Mouse (Mus musculus) embryonic facial prominence, embryonic 14.5 days (tissue): Measurements from ENCODE around the gene Dock10. TPM values are rescaled to one million over a fixed set of nuclear protein-coding genes. Genes with fewer than 3 reads are reported as not detected.

ENCODE experiments used
- ATAC-seq: fragments of 200-750 bp; cut with Nextera tagmentation; 2 replicates; pipeline ENCODE4 v1.8.0; 2017; ENCODE audit warnings: low read depth, moderate number of reproducible peaks, moderate TSS enrichment
- DNase-seq: peaks from one replicate; pipeline ENCODE4 v3.0.0-alpha.2; 2015; ENCODE audit warnings: low spot score
- H3K27ac ChIP-seq: fragments of 300-500 bp; sonication (generic); replicated peaks from 2 replicates; pipeline ENCODE4 v1.5.1; 2014; ENCODE audit warnings: low read depth, mild to moderate bottlenecking, low read length, moderate library complexity
- H3K27me3 ChIP-seq: fragments of 300-500 bp; sonication (generic); replicated peaks from 2 replicates; pipeline ENCODE4 v1.6.1; 2014; ENCODE audit warnings: low read length; ENCODE audit not compliant: control insufficient read depth, insufficient read depth
- H3K36me3 ChIP-seq: fragments of 300-500 bp; sonication (generic); 2 replicates; pipeline ENCODE4 v1.6.1; 2014; ENCODE audit warnings: low read length, mixed read lengths; ENCODE audit not compliant: control insufficient read depth, insufficient read depth
- H3K4me1 ChIP-seq: fragments of 300-500 bp; sonication (generic); 2 replicates; pipeline ENCODE4 v1.6.1; 2014; ENCODE audit warnings: antibody characterized with exemption, low read length; ENCODE audit not compliant: control insufficient read depth, insufficient read depth
- H3K4me2 ChIP-seq: fragments of 300-500 bp; sonication (generic); 2 replicates; pipeline ENCODE4 v1.6.1; 2014; ENCODE audit warnings: low read depth, mild to moderate bottlenecking, low read length, moderate library complexity, mixed read lengths
- H3K4me3 ChIP-seq: fragments of 300-500 bp; sonication (generic); 2 replicates; pipeline ENCODE4 v1.5.1; 2014; ENCODE audit warnings: low read depth, mild to moderate bottlenecking, low read length
- H3K9ac ChIP-seq: fragments of 300-500 bp; sonication (generic); 2 replicates; pipeline ENCODE4 v1.6.1; 2014; ENCODE audit warnings: low read depth, mild to moderate bottlenecking, low read length, moderate library complexity, mixed read lengths
- H3K9me3 ChIP-seq: fragments of 300-500 bp; sonication (generic); 2 replicates; pipeline ENCODE4 v1.6.1; 2016; ENCODE audit warnings: low read length; ENCODE audit not compliant: control insufficient read depth
- WGBS: fragments of 180-500 bp; shearing (Covaris S2); extraction: QIAGEN DNeasy Blood & Tissue Kit; methylation state at CpG from one replicate; pipeline ENCODE4 v1.1.7; 2014; 5-methylcytosine and 5-hydroxymethylcytosine counted together
- polyA plus RNA-seq: library from polyadenylated mRNA; unstranded; fragments of >200 nt; fragmentation: Nextera tagmentation; extraction: Ambion mirVana; gene quantifications from 2 replicates; pipeline ENCODE4 v1.2.1, GENCODE M21; 2014

Dock10 gene
- polyA plus RNA-seq, 1 experiment from 2014 or later: 10.2 TPM

DNA sequence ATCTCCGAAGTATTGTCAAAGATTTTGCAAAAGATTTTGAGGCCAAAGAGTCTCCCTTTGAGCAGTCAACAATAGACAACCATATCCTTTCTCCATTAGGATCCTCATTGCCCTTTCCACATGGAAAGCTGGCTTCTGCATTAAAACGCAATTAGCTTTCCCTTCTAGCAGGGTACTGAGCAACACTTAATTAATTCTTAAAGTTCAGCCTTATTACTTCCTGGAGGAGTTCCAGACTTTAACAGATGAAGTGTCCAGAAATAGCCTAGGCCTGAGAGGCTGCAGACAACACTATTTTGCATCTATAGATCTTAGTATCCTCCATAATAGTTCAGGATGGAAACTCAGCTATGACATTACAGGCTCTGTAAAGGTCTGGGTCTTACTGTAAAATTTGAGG, 154.0 kb downstream of the Dock10 start:
- Histone ChIP-seq H3K4me1 (no peaks in the 10 kb centered on the region), H3K36me3 (no peaks in the 10 kb centered on the region), H3K4me3 (no peak overlapping the region), H3K27me3 (no peaks in the 10 kb centered on the region), H3K4me2 (no peak overlapping the region), H3K27ac (no peak overlapping the region), H3K9ac (no peak overlapping the region), H3K9me3 (no peaks in the 10 kb centered on the region)
- ATAC-seq: no peak
- no peak for DNase-seq
- WGBS: 74% methylated on average over 2 of the region's 2 CpGs

DNA sequence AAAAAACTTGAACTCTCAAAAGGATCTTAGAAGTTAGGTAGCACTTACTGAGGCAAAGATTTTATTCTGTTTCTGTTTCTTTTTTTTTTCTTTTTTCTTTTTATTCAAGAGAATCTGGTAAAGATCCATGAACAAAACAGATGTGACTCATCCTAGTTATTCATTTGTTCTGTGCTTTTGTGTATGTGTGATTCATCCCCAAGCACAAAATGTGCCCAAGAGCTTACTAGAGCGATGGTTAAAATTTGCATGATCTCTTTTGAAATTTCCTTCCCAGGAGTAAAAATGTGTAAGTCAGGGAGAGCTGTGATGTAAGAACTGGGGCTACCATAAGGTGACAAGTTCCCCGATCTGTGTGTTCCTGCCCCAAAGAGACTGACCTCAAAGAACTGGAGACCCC, 155.2 kb downstream of the Dock10 start:
- Histone ChIP-seq H3K9me3 (no peaks in the 10 kb centered on the region), H3K9ac (no peak overlapping the region), H3K4me2 (no peak overlapping the region), H3K27me3 (no peaks in the 10 kb centered on the region), H3K27ac (no peak overlapping the region), H3K4me3 (no peak overlapping the region), H3K4me1 (no peaks in the 10 kb centered on the region), H3K36me3 (no peaks in the 10 kb centered on the region)
- DNase-seq (no peak), ATAC-seq (no peak)
- 87% methylated on average over 2 of the region's 2 CpGs for WGBS

DNA sequence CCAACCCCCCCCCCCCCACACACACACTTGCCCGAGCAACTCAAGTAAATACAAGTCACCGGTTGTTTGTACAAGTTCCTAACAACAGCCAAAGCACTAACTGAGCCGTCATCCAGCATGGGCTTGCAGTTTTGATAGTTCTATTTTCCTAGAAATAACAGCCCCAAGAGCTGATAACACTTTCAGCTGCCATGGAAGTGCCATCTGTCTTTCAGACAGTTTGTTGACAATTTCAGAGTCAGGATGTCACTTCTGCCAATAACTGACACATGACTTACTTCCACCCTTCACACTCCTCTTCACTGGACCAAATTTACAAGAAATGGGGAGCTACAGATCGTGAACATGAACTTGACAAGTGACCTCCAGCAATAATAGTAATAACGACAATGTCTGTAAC, 175.0 kb downstream of the Dock10 start:
- H3K9ac ChIP-seq: no peak overlapping the region
- H3K27me3 ChIP-seq: no peaks in the 10 kb centered on the region
- ATAC-seq (no peak), DNase-seq (no peak)
- 73% methylated on average over 5 of the region's 5 CpGs for WGBS
- H3K4me1 ChIP-seq: no peaks in the 10 kb centered on the region
- H3K9me3 ChIP-seq: no peaks in the 10 kb centered on the region
- no peak overlapping the region for H3K4me3 ChIP-seq
- H3K36me3 ChIP-seq: no peaks in the 10 kb centered on the region
- no peak overlapping the region for H3K27ac ChIP-seq
- no peak overlapping the region for H3K4me2 ChIP-seq

DNA sequence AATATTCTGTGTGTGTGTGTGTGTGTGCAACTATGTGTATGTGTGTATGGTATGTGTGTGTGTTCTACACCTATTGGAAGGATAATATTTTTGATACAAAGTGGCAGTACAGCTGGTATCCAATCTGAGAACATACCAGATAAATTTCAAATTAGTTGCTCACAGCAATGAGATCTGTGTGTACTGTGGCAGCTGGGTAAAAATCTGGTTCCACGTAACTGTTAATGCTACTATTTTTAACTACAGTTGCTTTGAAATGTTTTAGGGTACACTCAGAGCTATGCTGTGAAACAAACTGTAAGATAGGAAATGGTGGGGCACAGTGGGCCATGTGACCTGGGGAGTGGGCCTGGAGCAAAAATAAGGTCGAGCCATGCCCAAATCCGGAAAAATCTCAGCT, 176.1 kb downstream of the Dock10 start:
- H3K4me1 ChIP-seq: no peaks in the 10 kb centered on the region
- H3K27me3 ChIP-seq: no peaks in the 10 kb centered on the region
- H3K4me3 ChIP-seq: no peak overlapping the region
- 94% methylated on average over 3 of the region's 3 CpGs for WGBS
- no peaks in the 10 kb centered on the region for H3K9me3 ChIP-seq
- DNase-seq (no peak), ATAC-seq (no peak)
- H3K27ac ChIP-seq: no peak overlapping the region
- no peaks in the 10 kb centered on the region for H3K36me3 ChIP-seq
- no peak overlapping the region for H3K9ac ChIP-seq
- H3K4me2 ChIP-seq: no peak overlapping the region

DNA sequence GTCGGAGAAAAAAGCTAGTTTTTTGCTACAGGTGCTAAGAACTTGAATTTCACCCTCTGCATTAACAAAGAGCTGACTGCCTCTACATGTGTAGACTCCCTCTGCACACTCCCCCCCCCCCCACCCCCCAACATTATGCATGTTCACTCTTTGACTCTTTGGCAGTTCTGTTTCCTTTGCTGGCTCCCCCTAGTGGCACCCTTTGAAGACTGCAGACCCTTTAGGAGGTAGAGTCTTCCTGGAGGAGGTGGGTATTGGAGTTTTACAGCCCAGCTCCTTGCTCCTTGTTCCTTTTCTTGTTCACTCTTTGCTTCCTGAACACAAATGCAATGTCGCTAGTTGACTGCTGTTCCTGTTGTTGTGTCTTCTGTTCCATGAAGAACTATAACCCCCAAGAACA, 181.4 kb downstream of the Dock10 start:
- DNase-seq (no peak), ATAC-seq (no peak)
- no peaks in the 10 kb centered on the region for H3K9me3 ChIP-seq
- WGBS: 83% methylated on average over 2 of the region's 2 CpGs
- H3K9ac ChIP-seq: no peak overlapping the region
- no peaks in the 10 kb centered on the region for H3K27me3 ChIP-seq
- no peaks in the 10 kb centered on the region for H3K4me1 ChIP-seq
- H3K36me3 ChIP-seq: no peaks in the 10 kb centered on the region
- H3K27ac ChIP-seq: no peak overlapping the region
- H3K4me3 ChIP-seq: no peak overlapping the region
- H3K4me2 ChIP-seq: no peak overlapping the region

DNA sequence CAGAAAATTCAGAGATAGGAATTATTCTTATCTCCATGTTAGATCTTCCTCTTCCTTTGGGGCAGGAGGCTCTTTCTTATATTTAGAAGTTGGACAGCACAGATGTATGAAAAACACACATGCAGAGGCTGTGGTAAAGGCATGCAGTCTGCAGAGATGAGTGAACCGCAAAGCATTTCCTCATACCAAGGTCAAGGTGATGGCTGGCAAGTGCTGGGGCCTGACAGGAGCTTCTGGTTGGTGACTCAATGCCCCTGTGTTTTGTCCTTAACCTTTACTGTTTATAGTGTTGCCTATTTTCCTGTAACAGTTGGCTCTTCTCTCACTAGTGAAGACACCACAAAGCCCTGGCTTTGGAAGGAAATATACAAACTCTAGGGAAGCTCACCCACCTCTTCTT, 201.9 kb downstream of the Dock10 start:
- ATAC-seq: no peak
- Histone ChIP-seq H3K36me3 (no peaks in the 10 kb centered on the region; the same call in 1 of the 2 replicates), H3K4me2 (no peak overlapping the region), H3K9ac (no peak overlapping the region), H3K9me3 (no peaks in the 10 kb centered on the region), H3K4me1 (no peaks in the 10 kb centered on the region), H3K4me3 (no peak overlapping the region), H3K27me3 (no peaks in the 10 kb centered on the region), H3K27ac (no peak overlapping the region)
- 86% methylated on average over 1 of the region's 1 CpGs for WGBS
- no peak for DNase-seq

DNA sequence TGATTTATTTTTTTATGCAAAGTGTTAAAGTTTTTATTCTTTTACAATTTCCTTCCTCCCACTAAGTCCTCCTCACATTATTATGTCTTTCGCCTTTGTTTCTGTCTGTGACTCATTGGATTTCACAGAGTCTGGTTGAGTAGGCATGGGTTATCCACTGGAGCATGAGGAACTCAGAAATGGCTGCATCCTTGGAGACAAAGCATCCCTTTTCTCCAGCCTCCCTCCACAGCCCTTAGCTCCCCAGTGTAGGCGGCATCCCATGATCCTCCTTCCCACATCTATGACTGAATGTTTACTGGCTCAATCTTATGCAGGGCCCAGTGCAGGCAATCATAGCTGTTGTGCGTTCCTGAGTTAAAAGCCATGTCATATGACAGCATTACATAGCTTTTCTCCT, 216.8 kb downstream of the Dock10 start:
- Histone ChIP-seq H3K4me3 (no peak overlapping the region), H3K27ac (no peak overlapping the region), H3K9me3 (no peaks in the 10 kb centered on the region), H3K4me1 (no peaks in the 10 kb centered on the region), H3K9ac (no peak overlapping the region), H3K36me3 (0 out of 2 replicates have a peak, but pooled peaks cover 4% of the 10 kb centered on the region), H3K4me2 (no peak overlapping the region), H3K27me3 (no peaks in the 10 kb centered on the region)
- no peak for ATAC-seq
- DNase-seq: no peak
- WGBS: 84% methylated on average over 3 of the region's 3 CpGs

DNA sequence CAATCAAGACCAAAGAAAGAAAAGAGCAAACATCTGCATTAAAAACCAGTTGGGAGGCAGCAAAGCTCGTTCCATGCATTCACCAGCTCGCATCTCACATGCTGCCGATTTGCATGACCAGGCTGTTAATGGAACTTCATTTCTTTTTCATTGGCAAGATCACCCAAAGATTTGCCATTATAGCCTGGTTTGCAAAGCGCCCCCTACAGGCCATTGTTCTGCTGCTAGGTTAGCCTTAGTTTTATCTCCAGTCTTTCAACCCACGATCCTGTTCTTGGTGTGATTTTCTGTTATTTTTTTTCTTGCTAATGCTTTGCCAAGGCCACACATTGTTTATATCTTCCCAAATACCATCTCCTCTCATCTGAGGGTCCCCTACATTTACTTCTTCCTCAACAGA, 236.1 kb downstream of the Dock10 start:
- DNase-seq: no peak
- Histone ChIP-seq H3K9me3 (no peaks in the 10 kb centered on the region), H3K4me1 (0 out of 2 replicates have a peak, but pooled peaks cover 7% of the 10 kb centered on the region), H3K36me3 (no peaks in the 10 kb centered on the region), H3K4me3 (no peak overlapping the region), H3K4me2 (no peak overlapping the region), H3K27me3 (no peaks in the 10 kb centered on the region), H3K9ac (no peak overlapping the region), H3K27ac (no peak overlapping the region)
- WGBS: 74% methylated on average over 5 of the region's 5 CpGs
- ATAC-seq: no peak

DNA sequence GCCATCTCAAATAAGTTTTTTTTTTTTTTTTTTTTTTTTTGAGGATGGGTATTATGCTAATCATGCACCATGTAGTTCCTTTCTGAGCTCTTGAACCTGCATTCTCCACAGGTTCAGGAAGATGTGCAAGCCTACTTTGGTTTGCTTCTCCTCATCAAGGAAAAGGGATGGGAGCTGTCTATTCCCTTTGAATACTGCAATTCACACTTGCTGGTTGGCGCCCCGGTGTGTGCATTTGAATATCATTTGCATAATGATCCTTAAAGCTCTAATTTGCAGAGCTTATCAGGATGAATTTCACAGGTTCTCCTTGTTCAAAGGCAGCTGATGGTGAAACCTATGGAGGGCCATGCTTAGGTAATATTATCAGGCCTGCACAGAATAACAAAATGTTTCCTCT, 237.9 kb downstream of the Dock10 start:
- H3K27ac ChIP-seq: no peak overlapping the region
- 0 out of 2 replicates have a peak, but pooled peaks cover 7% of the 10 kb centered on the region for H3K4me1 ChIP-seq
- ATAC-seq (no peak), DNase-seq (no peak)
- WGBS: 37% methylated on average over 2 of the region's 2 CpGs
- no peak overlapping the region for H3K4me3 ChIP-seq
- H3K27me3 ChIP-seq: no peaks in the 10 kb centered on the region
- no peak overlapping the region for H3K9ac ChIP-seq
- H3K9me3 ChIP-seq: no peaks in the 10 kb centered on the region
- no peaks in the 10 kb centered on the region for H3K36me3 ChIP-seq
- H3K4me2 ChIP-seq: no peak overlapping the region
